In the genomic region with DNA sequence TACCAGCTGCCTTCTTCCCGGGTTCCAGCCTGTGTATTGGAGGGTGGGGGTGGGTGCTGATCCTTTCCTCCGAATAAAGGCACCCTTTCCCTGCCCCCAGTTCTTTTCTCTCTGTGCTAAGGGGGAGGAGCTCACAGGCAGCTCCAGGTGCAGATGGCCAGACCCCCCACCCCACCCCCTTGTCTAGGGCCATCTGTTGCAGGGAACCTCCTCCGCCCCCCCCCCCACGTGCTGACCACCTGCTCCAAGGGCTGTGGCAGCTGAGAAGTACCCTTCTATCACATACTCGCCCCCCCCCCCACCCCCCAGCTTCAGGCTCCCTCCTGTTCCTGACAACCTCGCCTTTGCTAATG, we compare ENCODE assay signal across 8 mouse cellular contexts. TPM values are rescaled to one million over a fixed set of nuclear protein-coding genes. Genes with fewer than 3 reads are reported as not detected.
DNase-seq lines count a peak whose midpoint lies in the region; ATAC-seq and TF ChIP-seq lines count a peak whose summit lies in the region.

No protein-coding gene starts in this region.

- H3K4me1 ChIP-seq in embryonic facial prominence, embryonic 12.5 days = peaks cover 27% of the 10 kb centered on the region
- H3K4me1 ChIP-seq in limb, embryonic 11.5 days (ENCODE audit: control insufficient read depth, insufficient read depth, low read length) = peaks cover 19% of the 10 kb centered on the region

- H3K9me3 ChIP-seq in embryonic facial prominence, embryonic 12.5 days = no peaks in the 10 kb centered on the region
- no peaks in the 10 kb centered on the region for H3K9me3 ChIP-seq in limb, embryonic 11.5 days (ENCODE audit: control insufficient read depth, low read length)

- ATAC-seq in embryonic facial prominence, embryonic 12.5 days (ENCODE audit: insufficient number of reproducible peaks, insufficient read depth, low FRiP score, low TSS enrichment) = 0 out of 2 replicates have a peak, but pooled peaks have one; percentile 2
- peak; percentile 27 for ATAC-seq in limb, embryonic 11.5 days (ENCODE audit: insufficient number of reproducible peaks, low FRiP score, low TSS enrichment, low read depth)

- intact Hi-C loops in left cerebral cortex, adult 2 months (cut with DNase I) = loop anchor here (1.0 kb wide), 2 partner anchors 26 to 30 kb away; partner anchors contain the start of gene Itpkc

- peak overlapping the region; percentile 87 for H3K4me3 ChIP-seq in left cerebral cortex, adult 2 months
- H3K4me3 ChIP-seq in embryonic facial prominence, embryonic 12.5 days = peak overlapping the region; percentile 85
- H3K4me3 ChIP-seq in limb, embryonic 11.5 days (ENCODE audit: low read depth, low read length) = peak overlapping the region; percentile 63

- no peak for DNase-seq in left cerebral cortex, adult 2 months (ENCODE audit: extremely low spot score in 1 of 2, low spot score in 2 of 2)
- DNase-seq in left cerebral cortex, adult 8-10 months (ENCODE audit: low spot score in 2 of 2) = no peak
- DNase-seq in limb, embryonic 11.5 days (ENCODE audit: low spot score) = peak; percentile 38
- peak; percentile 63 for DNase-seq in retina, embryonic 14.5 days (ENCODE audit: low spot score)
- no peak for DNase-seq in left cerebral cortex, adult 18-20 months (ENCODE audit: low spot score in 2 of 2)
- DNase-seq in spleen, adult 12 weeks (ENCODE audit: low spot score) = no peak
- DNase-seq in kidney, adult 11 months = no peak

- peak overlapping the region; percentile 88 for H3K27ac ChIP-seq in left cerebral cortex, adult 2 months
- H3K27ac ChIP-seq in embryonic facial prominence, embryonic 12.5 days = peak overlapping the region; percentile 75
- no peak overlapping the region for H3K27ac ChIP-seq in limb, embryonic 11.5 days (replicated peaks; ENCODE audit: low read depth, low read length)

- peaks cover 4% of the 10 kb centered on the region for H3K36me3 ChIP-seq in embryonic facial prominence, embryonic 12.5 days
- H3K36me3 ChIP-seq in limb, embryonic 11.5 days (ENCODE audit: control insufficient read depth, insufficient read depth, low read length) = peaks cover 2% of the 10 kb centered on the region

- H3K4me2 ChIP-seq in embryonic facial prominence, embryonic 12.5 days (replicated peaks) = peak overlapping the region; percentile 77
- peak overlapping the region; percentile 69 for H3K4me2 ChIP-seq in limb, embryonic 11.5 days (ENCODE audit: low read depth, severe bottlenecking)

- no peak overlapping the region; the same call in 1 of the 2 replicates for H3K9ac ChIP-seq in embryonic facial prominence, embryonic 12.5 days
- H3K9ac ChIP-seq in limb, embryonic 11.5 days (ENCODE audit: low read length) = no peak overlapping the region

- 6% methylated on average over 4 of the region's 6 CpGs for WGBS in embryonic facial prominence, embryonic 12.5 days
- WGBS in limb, embryonic 11.5 days = 4% methylated on average over 6 of the region's 6 CpGs

- H3K27me3 ChIP-seq in embryonic facial prominence, embryonic 12.5 days = no peaks in the 10 kb centered on the region
- no peaks in the 10 kb centered on the region for H3K27me3 ChIP-seq in limb, embryonic 11.5 days (ENCODE audit: control insufficient read depth, insufficient read depth, low read length)

- TF ChIP-seq CTCF in left cerebral cortex, adult 2 months (IDR thresholded peaks at IDR 0.05) = no peak

RNA-seq across cellular contexts. Expression of gene Numbl, which starts 0.4 kb away (rescaled TPM):
- 100 to 1,000 TPM; 117 to 135 TPM for total RNA-seq in left cerebral cortex, adult 2 months (2021)
- total RNA-seq in left cerebral cortex, adult 8-10 months (2022) = 10 to 100 TPM; 89.4 to 99.0 (median 95.1) TPM
- 36.5 and 39.7 TPM in 2 replicates for polyA plus RNA-seq in embryonic facial prominence, embryonic 12.5 days (2016; fragmentation: Nextera tagmentation; extraction: Ambion mirVana)
- 7.3 and 9.0 TPM in 2 replicates for polyA plus RNA-seq in limb, embryonic 11.5 days (2014; fragmentation: Nextera tagmentation; extraction: Ambion mirVana)
- 100 to 1,000 TPM; 108 to 128 TPM for total RNA-seq in left cerebral cortex, adult 18-20 months (2021)

RNA-seq across cellular contexts. Expression of gene Coq8b, which starts 25.0 kb away (rescaled TPM):
- total RNA-seq in left cerebral cortex, adult 2 months (2021) = 10 to 100 TPM; 35.4 to 36.2 TPM
- 10 to 100 TPM; 29.8 to 38.9 (median 32.2) TPM for total RNA-seq in left cerebral cortex, adult 8-10 months (2022)
- 16.1 and 19.6 TPM in 2 replicates for polyA plus RNA-seq in embryonic facial prominence, embryonic 12.5 days (2016; fragmentation: Nextera tagmentation; extraction: Ambion mirVana)
- polyA plus RNA-seq in limb, embryonic 11.5 days (2014; fragmentation: Nextera tagmentation; extraction: Ambion mirVana) = 14.5 and 15.5 TPM in 2 replicates
- 10 to 100 TPM; 33.6 to 39.6 TPM for total RNA-seq in left cerebral cortex, adult 18-20 months (2021)

RNA-seq across cellular contexts. Expression of gene Itpkc, which starts 29.4 kb away (rescaled TPM):
- total RNA-seq in left cerebral cortex, adult 2 months (2021) = 10 to 100 TPM; 11.7 to 12.6 TPM
- total RNA-seq in left cerebral cortex, adult 8-10 months (2022) = 10 to 100 TPM in 3 of 4 experiments, 1 to 10 TPM in 1; 9.9 to 11.3 (median 10.3) TPM
- 9.2 and 11.0 TPM in 2 replicates for polyA plus RNA-seq in embryonic facial prominence, embryonic 12.5 days (2016; fragmentation: Nextera tagmentation; extraction: Ambion mirVana)
- polyA plus RNA-seq in limb, embryonic 11.5 days (2014; fragmentation: Nextera tagmentation; extraction: Ambion mirVana) = 6.5 and 8.0 TPM in 2 replicates
- 10 to 100 TPM; 11.3 to 11.7 TPM for total RNA-seq in left cerebral cortex, adult 18-20 months (2021)

Comparison
In these comparisons a context has a peak if more than half of its experiments do, and no peak if none do; other contexts are left out.
1. DNase-seq: peak in limb, embryonic 11.5 days (single experiment) and retina, embryonic 14.5 days (single experiment); none in left cerebral cortex, adult 2 months (0 of 2), left cerebral cortex, adult 8-10 months (0 of 2), left cerebral cortex, adult 18-20 months (0 of 2), spleen, adult 12 weeks (single experiment) and kidney, adult 11 months (single experiment).
2. Peak in every context shown above with its lines, with median percentiles within 50 percentile points of each other: H3K4me3 ChIP-seq.